In genomic region chr19:4304871-4305321, GRCm38 (mm10) we compare ENCODE assay signal across 8 mouse cellular contexts. TPM values are rescaled to one million over a fixed set of nuclear protein-coding genes. Genes with fewer than 3 reads are reported as not detected.
A peak's percentile ranks its signal among the peaks of the same experiment; 100 is the strongest.
DNase-seq lines count a peak whose midpoint lies in the region; ATAC-seq and TF ChIP-seq lines count a peak whose summit lies in the region.

No protein-coding gene starts in this region.

- WGBS in kidney, postnatal 0 days = 30% methylated on average over 4 of the region's 4 CpGs
- 53% methylated on average over 4 of the region's 4 CpGs for WGBS in embryonic facial prominence, embryonic 14.5 days
- WGBS in limb, embryonic 10.5 days = 58% methylated on average over 4 of the region's 4 CpGs

- peak overlapping the region; percentile 97; the same call in 1 of the 2 replicates for H3K9ac ChIP-seq in kidney, postnatal 0 days (ENCODE audit: low read depth, low read length)
- H3K9ac ChIP-seq in embryonic facial prominence, embryonic 14.5 days (ENCODE audit: low read depth, low read length) = peak overlapping the region; percentile 98

- H3K27ac ChIP-seq in kidney, postnatal 0 days = peak overlapping the region; percentile 36; the same call in 1 of the 2 replicates
- peak overlapping the region; percentile 28; the same call in 1 of the 2 replicates for H3K27ac ChIP-seq in embryonic facial prominence, embryonic 14.5 days (replicated peaks; ENCODE audit: low read depth, low read length)
- peak overlapping the region; percentile 93; the same call in 1 of the 2 replicates for H3K27ac ChIP-seq in limb, embryonic 10.5 days

- peak overlapping the region; percentile 60 for H3K4me2 ChIP-seq in kidney, postnatal 0 days (ENCODE audit: low read length)
- H3K4me2 ChIP-seq in embryonic facial prominence, embryonic 14.5 days (ENCODE audit: low read depth, low read length) = peak overlapping the region; percentile 84

- intact Hi-C loops in left cerebral cortex, postnatal 25 days (cut with DNase I) = loop anchor here (10.0 kb wide), 1 partner anchor 290 kb away; the partner anchor contains the start of gene Ndufv1

- no peak for TF ChIP-seq CTCF in kidney, postnatal 0 days (IDR thresholded peaks at IDR 0.05; ENCODE audit: low read depth)

- no peaks in the 10 kb centered on the region for H3K9me3 ChIP-seq in kidney, postnatal 0 days (replicated peaks; ENCODE audit: low read length)
- no peaks in the 10 kb centered on the region for H3K9me3 ChIP-seq in embryonic facial prominence, embryonic 14.5 days (ENCODE audit: control insufficient read depth, low read length)
- no peaks in the 10 kb centered on the region for H3K9me3 ChIP-seq in limb, embryonic 10.5 days (replicated peaks)

- H3K4me3 ChIP-seq in kidney, postnatal 0 days (replicated peaks; ENCODE audit: low read depth, low read length) = peak overlapping the region; percentile 94
- H3K4me3 ChIP-seq in embryonic facial prominence, embryonic 14.5 days (ENCODE audit: low read depth, low read length) = peak overlapping the region; percentile 95
- H3K4me3 ChIP-seq in limb, embryonic 10.5 days = peak overlapping the region; percentile 89

- DNase-seq in kidney, postnatal 0 days (ENCODE audit: low spot score) = no peak
- DNase-seq in kidney, postnatal 14 days = no peak
- no peak for DNase-seq in embryonic facial prominence, embryonic 14.5 days (ENCODE audit: low spot score)
- no peak for DNase-seq in limb, embryonic 10.5 days (ENCODE audit: low spot score)
- DNase-seq in natural killer cell, adult 2 months (ENCODE audit: low spot score in 2 of 2) = peak; percentile 74 to 80
- DNase-seq in retina, embryonic 14.5 days (ENCODE audit: low spot score) = no peak
- no peak for DNase-seq in embryo, embryonic 11 days
- no peak for DNase-seq in left cerebral cortex, postnatal 25 days (ENCODE audit: low spot score in 2 of 2)

- ATAC-seq in kidney, postnatal 0 days (replicated peaks; ENCODE audit: low FRiP score, low read depth) = no peak; the same call in 1 of the 2 replicates
- no peak for ATAC-seq in embryonic facial prominence, embryonic 14.5 days (ENCODE audit: low read depth)

- H3K36me3 ChIP-seq in kidney, postnatal 0 days (ENCODE audit: insufficient read depth, low read length) = no peaks in the 10 kb centered on the region
- no peaks in the 10 kb centered on the region for H3K36me3 ChIP-seq in embryonic facial prominence, embryonic 14.5 days (ENCODE audit: control insufficient read depth, insufficient read depth, low read length)
- H3K36me3 ChIP-seq in limb, embryonic 10.5 days = 0 out of 2 replicates have a peak, but pooled peaks cover 3% of the 10 kb centered on the region

- H3K4me1 ChIP-seq in kidney, postnatal 0 days (replicated peaks; ENCODE audit: insufficient read depth, low read length) = peaks cover 52% of the 10 kb centered on the region
- peaks cover 55% of the 10 kb centered on the region for H3K4me1 ChIP-seq in embryonic facial prominence, embryonic 14.5 days (ENCODE audit: control insufficient read depth, insufficient read depth, low read length)
- H3K4me1 ChIP-seq in limb, embryonic 10.5 days = peaks cover 62% of the 10 kb centered on the region

- H3K27me3 ChIP-seq in kidney, postnatal 0 days (ENCODE audit: insufficient read depth, low read length) = no peaks in the 10 kb centered on the region
- no peaks in the 10 kb centered on the region for H3K27me3 ChIP-seq in embryonic facial prominence, embryonic 14.5 days (replicated peaks; ENCODE audit: control insufficient read depth, insufficient read depth, low read length)
- H3K27me3 ChIP-seq in limb, embryonic 10.5 days (ENCODE audit: low read depth, poor library complexity, severe bottlenecking) = no peaks in the 10 kb centered on the region

RNA-seq across cellular contexts. Expression of gene Grk2, which starts 1.1 kb away (rescaled TPM):
- polyA plus RNA-seq in kidney, postnatal 0 days (2015; fragmentation: Nextera tagmentation; extraction: Ambion mirVana) = 12.8 and 14.4 TPM in 2 replicates
- polyA plus RNA-seq in embryonic facial prominence, embryonic 14.5 days (2014; fragmentation: Nextera tagmentation; extraction: Ambion mirVana) = 17.0 and 18.9 TPM in 2 replicates
- 14.6 and 15.5 TPM in 2 replicates for polyA plus RNA-seq in limb, embryonic 10.5 days (2016; fragmentation: Nextera tagmentation; extraction: Ambion mirVana)
- total RNA-seq in left cerebral cortex, postnatal 25 days (2021) = 100 to 1,000 TPM; 217 to 223 TPM

RNA-seq across cellular contexts. Expression of gene Ankrd13d, which starts 22.0 kb away (rescaled TPM):
- polyA plus RNA-seq in kidney, postnatal 0 days (2015; fragmentation: Nextera tagmentation; extraction: Ambion mirVana) = 3.9 and 5.4 TPM in 2 replicates
- polyA plus RNA-seq in embryonic facial prominence, embryonic 14.5 days (2014; fragmentation: Nextera tagmentation; extraction: Ambion mirVana) = 7.6 and 9.0 TPM in 2 replicates
- 5.5 and 7.9 TPM in 2 replicates for polyA plus RNA-seq in limb, embryonic 10.5 days (2016; fragmentation: Nextera tagmentation; extraction: Ambion mirVana)
- 10 to 100 TPM; 70.0 to 76.6 TPM for total RNA-seq in left cerebral cortex, postnatal 25 days (2021)

RNA-seq across cellular contexts. Expression of gene Ssh3, which starts 35.9 kb away (rescaled TPM):
- 15.6 and 18.8 TPM in 2 replicates for polyA plus RNA-seq in kidney, postnatal 0 days (2015; fragmentation: Nextera tagmentation; extraction: Ambion mirVana)
- 16.3 and 16.6 TPM in 2 replicates for polyA plus RNA-seq in embryonic facial prominence, embryonic 14.5 days (2014; fragmentation: Nextera tagmentation; extraction: Ambion mirVana)
- 2.5 and 4.4 TPM in 2 replicates for polyA plus RNA-seq in limb, embryonic 10.5 days (2016; fragmentation: Nextera tagmentation; extraction: Ambion mirVana)
- total RNA-seq in left cerebral cortex, postnatal 25 days (2021) = 10 to 100 TPM; 52.3 to 58.2 TPM

Comparison
In these comparisons a context has a peak if more than half of its experiments do, and no peak if none do; other contexts are left out.
1. DNase-seq: peak in natural killer cell, adult 2 months (2 of 2); none in kidney, postnatal 0 days (single experiment), kidney, postnatal 14 days (single experiment), embryonic facial prominence, embryonic 14.5 days (single experiment), limb, embryonic 10.5 days (single experiment), retina, embryonic 14.5 days (single experiment), embryo, embryonic 11 days (single experiment) and left cerebral cortex, postnatal 25 days (0 of 2).
2. H3K27ac ChIP-seq: peak in every context shown above with its lines; median percentile 93 in limb, embryonic 10.5 days; 36 in kidney, postnatal 0 days; 28 in embryonic facial prominence, embryonic 14.5 days.
3. Peak in every context shown above with its lines, with median percentiles within 50 percentile points of each other: H3K4me3 ChIP-seq.